In genomic region chr9:107629901-107630425, GRCm38 (mm10) we compare ENCODE assay signal across 8 mouse cellular contexts. TPM values are rescaled to one million over a fixed set of nuclear protein-coding genes. Genes with fewer than 3 reads are reported as not detected.
A peak's percentile ranks its signal among the peaks of the same experiment; 100 is the strongest.
DNase-seq lines count a peak whose midpoint lies in the region; ATAC-seq and TF ChIP-seq lines count a peak whose summit lies in the region.

No protein-coding gene starts in this region.

- peak overlapping the region; percentile 95 for H3K4me2 ChIP-seq in hindbrain, embryonic 13.5 days
- H3K4me2 ChIP-seq in liver, embryonic 16.5 days (ENCODE audit: low read depth, low read length), result peak overlapping the region; percentile 49
- H3K4me2 ChIP-seq in stomach, embryonic 16.5 days (ENCODE audit: low read depth, low read length), result peak overlapping the region; percentile 41

- H3K4me3 ChIP-seq in left cerebral cortex, adult 2 months, result 0 out of 2 replicates have a peak overlapping the region, but pooled peaks have one; percentile 14
- peak overlapping the region; percentile 24 for H3K4me3 ChIP-seq in brown adipose tissue, adult 24 weeks (ENCODE audit: insufficient read depth, low read depth, low read length)
- peak overlapping the region; percentile 25 for H3K4me3 ChIP-seq in hindbrain, embryonic 13.5 days
- 0 out of 2 replicates have a peak overlapping the region, but pooled peaks have one; percentile 8 for H3K4me3 ChIP-seq in liver, embryonic 16.5 days (ENCODE audit: low read depth, low read length)
- no peak overlapping the region; the same call in 1 of the 2 replicates for H3K4me3 ChIP-seq in stomach, embryonic 16.5 days (replicated peaks; ENCODE audit: low read length)

- no peak for TF ChIP-seq CTCF in left cerebral cortex, adult 2 months (IDR thresholded peaks at IDR 0.05)

- ATAC-seq in hindbrain, embryonic 13.5 days (ENCODE audit: low FRiP score), result peak; percentile 4
- no peak for ATAC-seq in liver, embryonic 16.5 days (ENCODE audit: low read depth)
- no peak for ATAC-seq in stomach, embryonic 16.5 days (ENCODE audit: insufficient read depth, low FRiP score)

- H3K9ac ChIP-seq in hindbrain, embryonic 13.5 days, result peak overlapping the region; percentile 94
- peak overlapping the region; percentile 10; the same call in 1 of the 2 replicates for H3K9ac ChIP-seq in liver, embryonic 16.5 days (ENCODE audit: low read depth, low read length)
- H3K9ac ChIP-seq in stomach, embryonic 16.5 days (ENCODE audit: low read length), result peak overlapping the region; percentile 47

- DNase-seq in left cerebral cortex, adult 2 months (ENCODE audit: extremely low spot score in 1 of 2, low spot score in 2 of 2), result no peak
- no peak for DNase-seq in left cerebral cortex, adult 9 months (ENCODE audit: low spot score in 2 of 2)
- no peak for DNase-seq in ovary, postnatal 36 days (ENCODE audit: low spot score)
- DNase-seq in layer of hippocampus, postnatal 25 days (ENCODE audit: extremely low spot score in 1 of 2, low spot score in 1 of 2), result no peak

- WGBS in hindbrain, embryonic 13.5 days, result 7% methylated on average over 14 of the region's 14 CpGs
- WGBS in liver, embryonic 16.5 days (ENCODE audit: insufficient replicate concordance), result 43% methylated on average over 14 of the region's 14 CpGs
- 22% methylated on average over 14 of the region's 14 CpGs for WGBS in stomach, embryonic 16.5 days

- H3K27me3 ChIP-seq in hindbrain, embryonic 13.5 days, result no peaks in the 10 kb centered on the region
- H3K27me3 ChIP-seq in liver, embryonic 16.5 days (ENCODE audit: control insufficient read depth, insufficient read depth, low read depth, low read length), result no peaks in the 10 kb centered on the region
- no peaks in the 10 kb centered on the region for H3K27me3 ChIP-seq in stomach, embryonic 16.5 days (ENCODE audit: control insufficient read depth, insufficient read depth, low read length)

- intact Hi-C loops in left cerebral cortex, adult 2 months (cut with DNase I), result no loop called here

- H3K4me1 ChIP-seq in brown adipose tissue, adult 24 weeks (ENCODE audit: control insufficient read depth, insufficient read depth, insufficient read length, low read length), result peaks cover 35% of the 10 kb centered on the region
- peaks cover 97% of the 10 kb centered on the region for H3K4me1 ChIP-seq in hindbrain, embryonic 13.5 days (replicated peaks)
- H3K4me1 ChIP-seq in liver, embryonic 16.5 days (ENCODE audit: control insufficient read depth, low read depth, low read length), result peaks cover 90% of the 10 kb centered on the region
- peaks cover 69% of the 10 kb centered on the region for H3K4me1 ChIP-seq in stomach, embryonic 16.5 days (ENCODE audit: control insufficient read depth, insufficient read depth, low read length)

- H3K9me3 ChIP-seq in hindbrain, embryonic 13.5 days, result no peaks in the 10 kb centered on the region
- no peaks in the 10 kb centered on the region for H3K9me3 ChIP-seq in liver, embryonic 16.5 days (replicated peaks; ENCODE audit: control insufficient read depth, low read length)
- no peaks in the 10 kb centered on the region for H3K9me3 ChIP-seq in stomach, embryonic 16.5 days (replicated peaks; ENCODE audit: control insufficient read depth, low read length)

- peak overlapping the region; percentile 70 for H3K27ac ChIP-seq in left cerebral cortex, adult 2 months
- peak overlapping the region; percentile 88 for H3K27ac ChIP-seq in brown adipose tissue, adult 24 weeks (replicated peaks; ENCODE audit: low read depth, low read length)
- H3K27ac ChIP-seq in hindbrain, embryonic 13.5 days, result peak overlapping the region; percentile 97
- peak overlapping the region; percentile 77 for H3K27ac ChIP-seq in liver, embryonic 16.5 days (ENCODE audit: low read length)
- peak overlapping the region; percentile 80 for H3K27ac ChIP-seq in stomach, embryonic 16.5 days (ENCODE audit: low read length)

- peaks cover 2% of the 10 kb centered on the region; the same call in 1 of the 2 replicates for H3K36me3 ChIP-seq in hindbrain, embryonic 13.5 days
- H3K36me3 ChIP-seq in liver, embryonic 16.5 days (ENCODE audit: control insufficient read depth, insufficient read depth), result peaks cover 7% of the 10 kb centered on the region
- no peaks in the 10 kb centered on the region for H3K36me3 ChIP-seq in stomach, embryonic 16.5 days (ENCODE audit: control insufficient read depth, insufficient read depth, low read length)

RNA-seq across cellular contexts. Expression of gene Gnai2, which starts 5.2 kb away (rescaled TPM):
- total RNA-seq in left cerebral cortex, adult 2 months (2021), result 100 to 1,000 TPM; 201 to 213 TPM
- polyA plus RNA-seq in brown adipose tissue, adult 24 weeks (2012; ENCODE audit: insufficient read depth, insufficient read length, missing spikeins), result 87.2 and 112 TPM in 2 replicates
- polyA plus RNA-seq in hindbrain, embryonic 13.5 days (2015; fragmentation: Nextera tagmentation; extraction: Ambion mirVana), result 335 and 338 TPM in 2 replicates
- polyA plus RNA-seq in liver, embryonic 16.5 days (2015; fragmentation: Nextera tagmentation; extraction: Ambion mirVana), result 144 and 153 TPM in 2 replicates
- polyA plus RNA-seq in stomach, embryonic 16.5 days (2015; fragmentation: Nextera tagmentation; extraction: Ambion mirVana), result 308 and 311 TPM in 2 replicates
- 100 to 1,000 TPM; 208 to 223 TPM for total RNA-seq in layer of hippocampus, postnatal 25 days (2021)

RNA-seq across cellular contexts. Expression of gene Sema3b, which starts 20.9 kb away (rescaled TPM):
- total RNA-seq in left cerebral cortex, adult 2 months (2021), result 1 to 10 TPM; 3.3 to 4.1 TPM
- polyA plus RNA-seq in brown adipose tissue, adult 24 weeks (2012; ENCODE audit: insufficient read depth, insufficient read length, missing spikeins), result 3.3 and 3.8 TPM in 2 replicates
- polyA plus RNA-seq in hindbrain, embryonic 13.5 days (2015; fragmentation: Nextera tagmentation; extraction: Ambion mirVana), result 3.4 and 4.2 TPM in 2 replicates
- 0.33 and 1.4 TPM in 2 replicates for polyA plus RNA-seq in liver, embryonic 16.5 days (2015; fragmentation: Nextera tagmentation; extraction: Ambion mirVana)
- polyA plus RNA-seq in stomach, embryonic 16.5 days (2015; fragmentation: Nextera tagmentation; extraction: Ambion mirVana), result 14.9 and 16.3 TPM in 2 replicates
- total RNA-seq in layer of hippocampus, postnatal 25 days (2021), result 1 to 10 TPM; 2.2 to 2.7 TPM

RNA-seq across cellular contexts. Expression of gene Slc38a3, which starts 39.4 kb away (rescaled TPM):
- 10 to 100 TPM; 74.7 to 76.2 TPM for total RNA-seq in left cerebral cortex, adult 2 months (2021)
- 0.83 and 3.3 TPM in 2 replicates for polyA plus RNA-seq in brown adipose tissue, adult 24 weeks (2012; ENCODE audit: insufficient read depth, insufficient read length, missing spikeins)
- 25.3 and 26.2 TPM in 2 replicates for polyA plus RNA-seq in hindbrain, embryonic 13.5 days (2015; fragmentation: Nextera tagmentation; extraction: Ambion mirVana)
- polyA plus RNA-seq in liver, embryonic 16.5 days (2015; fragmentation: Nextera tagmentation; extraction: Ambion mirVana), result 60.1 and 75.2 TPM in 2 replicates
- 13.0 and 15.1 TPM in 2 replicates for polyA plus RNA-seq in stomach, embryonic 16.5 days (2015; fragmentation: Nextera tagmentation; extraction: Ambion mirVana)
- 10 to 100 TPM; 57.8 to 66.2 TPM for total RNA-seq in layer of hippocampus, postnatal 25 days (2021)

RNA-seq across cellular contexts. Expression of gene Ifrd2, which starts 42.5 kb away (rescaled TPM):
- 10 to 100 TPM; 10.5 to 10.9 TPM for total RNA-seq in left cerebral cortex, adult 2 months (2021)
- polyA plus RNA-seq in brown adipose tissue, adult 24 weeks (2012; ENCODE audit: insufficient read depth, insufficient read length, missing spikeins), result 21.6 and 23.7 TPM in 2 replicates
- 11.8 and 14.1 TPM in 2 replicates for polyA plus RNA-seq in hindbrain, embryonic 13.5 days (2015; fragmentation: Nextera tagmentation; extraction: Ambion mirVana)
- polyA plus RNA-seq in liver, embryonic 16.5 days (2015; fragmentation: Nextera tagmentation; extraction: Ambion mirVana), result 145 and 166 TPM in 2 replicates
- 62.0 and 77.7 TPM in 2 replicates for polyA plus RNA-seq in stomach, embryonic 16.5 days (2015; fragmentation: Nextera tagmentation; extraction: Ambion mirVana)
- 10 to 100 TPM; 11.8 to 16.8 TPM for total RNA-seq in layer of hippocampus, postnatal 25 days (2021)

RNA-seq across cellular contexts. Expression of gene Hyal3, which starts 49.3 kb away (rescaled TPM):
- 1 to 10 TPM in 1 of 2 experiments, under 1 TPM in 1; 0.97 to 1.2 TPM for total RNA-seq in left cerebral cortex, adult 2 months (2021)
- 0.63 TPM in 1 of 2 replicates, not detected in the other for polyA plus RNA-seq in brown adipose tissue, adult 24 weeks (2012; ENCODE audit: insufficient read depth, insufficient read length, missing spikeins)
- 1.3 and 1.6 TPM in 2 replicates for polyA plus RNA-seq in hindbrain, embryonic 13.5 days (2015; fragmentation: Nextera tagmentation; extraction: Ambion mirVana)
- polyA plus RNA-seq in liver, embryonic 16.5 days (2015; fragmentation: Nextera tagmentation; extraction: Ambion mirVana), result 0.89 and 0.96 TPM in 2 replicates
- 1.4 and 1.9 TPM in 2 replicates for polyA plus RNA-seq in stomach, embryonic 16.5 days (2015; fragmentation: Nextera tagmentation; extraction: Ambion mirVana)
- 1 to 10 TPM; 1.4 to 1.9 TPM for total RNA-seq in layer of hippocampus, postnatal 25 days (2021)

Comparison
In these comparisons a context has a peak if more than half of its experiments do, and no peak if none do; other contexts are left out.
1. H3K4me2 ChIP-seq: peak in every context shown above with its lines; median percentile 95 in hindbrain, embryonic 13.5 days; 49 in liver, embryonic 16.5 days; 41 in stomach, embryonic 16.5 days.
2. H3K9ac ChIP-seq: peak in every context shown above with its lines; median percentile 94 in hindbrain, embryonic 13.5 days; 47 in stomach, embryonic 16.5 days; 10 in liver, embryonic 16.5 days.